Mouse (Mus musculus) heart, postnatal 10 days (tissue): ENCODE results near the gene Ciita. TPM values are rescaled to one million over a fixed set of nuclear protein-coding genes. Genes with fewer than 3 reads are reported as not detected.

ENCODE experiments used
- DNase-seq, 2 experiments: peaks; one replicate each; pipeline ENCODE4 v3.0.0; 2021
- intact Hi-C: fragments of 180-260 bp; cut with DNase I; formaldehyde crosslinking; loops from one replicate; pipeline ENCODE4 v1.15.1; 2025
- total RNA-seq, 2 experiments: library from RNA; stranded (reverse); gene quantifications; 2 replicates each; pipeline ENCODE4 v1.2.3; 2021

The Ciita gene
- total RNA-seq = under 1 TPM; 0.17 to 0.35 TPM

DNA sequence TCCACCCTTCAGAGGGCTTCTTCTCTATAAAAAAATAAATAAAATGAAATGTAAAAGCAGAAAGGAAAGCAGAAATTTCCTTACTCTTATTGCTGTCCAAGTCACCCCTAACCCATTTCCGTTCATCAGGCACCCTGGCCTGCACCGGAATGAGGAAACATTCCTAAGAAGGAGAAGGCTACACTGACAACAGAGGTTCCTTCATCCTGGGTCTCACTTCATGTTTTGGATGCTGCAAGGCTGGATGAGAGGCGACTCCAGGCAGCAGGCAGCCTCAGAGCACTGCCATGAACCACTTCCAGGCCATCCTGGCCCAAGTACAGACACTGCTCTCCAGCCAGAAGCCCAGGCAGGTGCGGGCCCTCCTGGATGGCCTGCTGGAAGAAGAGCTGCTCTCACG lies at the start of gene Ciita:
Ciita (plus strand) TSS at position 203 of the 400 bp plus-strand sequence.
- intact Hi-C loops = no loop called here

DNA sequence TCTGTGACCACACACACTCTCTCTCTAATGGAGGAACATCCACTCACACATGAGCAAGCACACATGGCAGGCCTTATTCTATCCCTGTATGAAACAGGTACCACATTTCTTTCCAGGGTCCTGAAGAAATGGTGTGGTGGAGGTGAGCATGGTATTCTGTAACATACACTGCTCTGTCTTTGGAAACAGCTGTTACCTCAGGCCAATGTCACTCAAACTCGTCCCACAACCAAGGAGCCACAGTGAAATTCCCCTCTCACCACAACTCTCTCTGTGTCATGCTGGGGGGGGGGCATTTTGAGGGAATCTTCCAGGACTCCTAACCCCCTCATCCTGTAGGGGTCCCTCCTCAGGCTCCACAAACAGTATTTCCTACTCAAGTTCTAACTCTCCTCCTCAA lies 47.9 kb upstream of the Ciita start:
- intact Hi-C loops = no loop called here
- no peak for DNase-seq

More for the DNA sequence above, at the start of gene Ciita:
- DNase-seq = no peak

DNA sequence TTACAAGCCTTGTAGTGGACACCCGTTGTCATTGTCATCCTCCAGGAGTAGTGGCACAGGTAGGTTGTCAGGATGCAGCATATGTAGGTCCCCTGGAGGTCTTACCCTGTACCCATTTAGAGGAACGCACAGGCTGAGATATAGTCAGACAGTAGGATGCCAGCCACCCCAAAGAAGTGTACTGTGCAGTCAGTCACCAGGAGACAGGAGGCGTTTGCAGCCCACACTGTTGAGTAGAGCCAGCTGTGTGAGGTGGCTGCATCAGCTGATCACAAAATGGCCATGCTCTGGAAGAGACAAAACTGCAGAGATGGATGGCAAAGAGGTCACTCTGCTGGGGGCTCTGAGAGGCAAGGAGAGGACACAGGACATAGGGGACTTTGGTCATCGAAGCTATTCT lies 47.5 kb upstream of the Ciita start:
- intact Hi-C loops = no loop called here
- DNase-seq = no peak

DNA sequence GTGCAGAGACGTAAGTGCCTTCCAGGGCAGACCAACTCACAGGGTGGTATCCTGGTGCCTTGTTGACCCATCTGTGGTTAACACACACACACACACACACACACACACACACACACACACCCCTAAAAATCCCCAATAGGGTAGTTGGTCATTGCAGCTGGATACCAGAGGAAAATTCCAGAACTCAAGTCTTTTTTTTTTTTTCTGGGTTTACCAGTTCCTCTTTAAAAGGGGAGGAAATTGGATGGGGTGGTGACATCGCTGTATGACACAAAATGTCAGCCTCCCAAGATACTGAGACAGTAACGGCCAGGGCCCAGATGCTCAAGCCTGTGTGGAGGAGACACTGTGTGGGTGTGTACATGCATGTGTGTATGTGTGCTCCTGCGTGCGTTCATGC lies 46.5 kb upstream of the Ciita start:
- no peak for DNase-seq
- intact Hi-C loops = no loop called here

DNA sequence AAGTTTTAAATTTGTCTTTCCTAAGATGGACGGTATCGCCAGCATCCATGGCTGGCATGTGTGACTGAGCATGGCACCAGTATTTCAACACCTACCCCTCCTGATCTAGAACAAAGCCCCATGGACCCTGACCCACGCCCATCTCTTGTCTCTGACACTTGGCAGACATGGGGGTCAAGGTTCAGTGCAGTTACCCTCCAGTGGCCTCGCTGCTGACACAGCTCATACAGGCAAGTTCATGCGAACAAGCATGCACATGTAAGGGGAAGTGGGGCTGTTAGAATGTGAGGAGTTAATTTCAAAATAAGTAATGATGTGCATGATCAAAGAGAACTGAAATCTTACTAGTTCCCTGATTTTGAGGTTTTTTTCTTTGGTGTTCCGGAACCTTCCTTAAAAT lies 43.7 kb upstream of the Ciita start:
- intact Hi-C loops = no loop called here
- DNase-seq = no peak

DNA sequence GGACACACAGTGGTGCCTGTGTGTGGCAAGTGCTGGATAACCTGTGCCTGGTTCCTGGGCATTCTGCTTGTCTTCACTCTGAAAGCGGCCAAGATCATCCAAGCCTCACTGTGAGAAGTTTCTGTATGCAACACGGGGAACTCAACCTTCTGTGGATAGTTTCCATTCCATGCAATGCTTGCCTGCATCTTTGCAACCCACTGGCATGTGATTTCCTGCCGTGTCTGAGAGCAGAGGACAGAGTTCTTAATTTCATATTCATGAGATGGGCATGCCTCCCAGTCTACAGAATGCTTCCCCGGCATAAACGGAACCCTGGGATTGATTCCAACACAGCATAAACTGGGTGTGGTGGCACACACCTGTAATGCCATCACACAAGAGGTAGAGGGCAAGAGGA lies 41.8 kb upstream of the Ciita start:
- intact Hi-C loops = no loop called here
- no peak for DNase-seq

DNA sequence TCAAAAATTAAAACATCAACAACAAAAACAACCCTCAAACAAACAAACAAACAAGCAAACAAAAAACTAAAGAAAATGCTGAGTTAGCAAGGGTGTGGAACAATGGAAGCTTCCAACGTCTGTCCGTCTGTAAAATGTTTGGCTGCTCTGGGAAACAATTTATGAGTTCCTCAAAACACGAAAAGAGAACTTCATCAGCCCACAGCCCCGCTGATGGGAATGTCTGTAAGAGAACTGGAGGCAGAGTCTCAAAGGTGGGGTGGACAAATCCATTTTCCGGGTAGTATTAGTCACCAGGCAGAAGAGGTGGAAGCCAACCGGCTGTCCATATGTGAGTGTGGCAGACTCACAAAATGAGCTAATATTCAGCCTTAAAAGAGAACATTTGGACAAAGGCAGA lies 38.5 kb upstream of the Ciita start:
- no peak for DNase-seq
- intact Hi-C loops = no loop called here

DNA sequence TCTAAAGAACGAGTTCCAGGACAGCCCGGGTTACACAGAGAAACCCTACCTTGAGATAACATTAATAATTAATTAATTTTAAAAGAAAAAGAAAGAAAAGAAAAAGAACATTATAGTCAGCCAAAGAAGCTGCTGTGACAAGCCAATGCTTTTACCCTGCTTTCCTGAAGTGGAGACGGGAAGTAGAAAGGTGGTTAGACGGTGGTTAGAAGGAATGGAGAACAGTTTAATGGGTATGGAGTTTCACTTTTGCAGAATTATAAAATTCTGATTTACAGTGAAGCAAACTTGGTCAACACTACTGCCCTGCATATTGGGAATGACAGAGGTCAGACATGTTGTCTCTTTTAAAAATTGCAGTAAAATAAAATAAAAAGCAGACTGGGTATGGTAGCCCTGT lies 38.1 kb upstream of the Ciita start:
- intact Hi-C loops = no loop called here

DNA sequence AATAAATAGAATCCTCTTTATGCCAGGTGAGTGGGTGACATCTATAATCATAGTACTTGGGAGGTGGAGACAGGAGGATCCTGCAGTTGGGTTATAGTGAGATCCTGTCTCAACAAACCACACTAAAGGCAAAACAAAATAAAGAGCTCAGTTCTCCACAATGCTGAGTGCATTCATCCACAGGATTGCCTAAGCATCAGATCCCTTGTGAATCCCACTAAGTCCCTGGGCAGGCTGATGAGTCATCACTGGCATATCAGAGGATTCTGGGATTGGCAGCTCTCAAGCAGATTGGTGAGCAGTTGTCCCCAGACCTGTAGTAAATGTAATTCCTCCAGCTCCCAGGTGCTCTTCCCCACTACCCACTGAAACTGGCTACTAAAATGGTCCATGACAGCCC lies 36.1 kb upstream of the Ciita start:
- DNase-seq = no peak
- intact Hi-C loops = no loop called here

More for the DNA sequence above, 38.1 kb upstream of the Ciita start:
- DNase-seq = no peak

DNA sequence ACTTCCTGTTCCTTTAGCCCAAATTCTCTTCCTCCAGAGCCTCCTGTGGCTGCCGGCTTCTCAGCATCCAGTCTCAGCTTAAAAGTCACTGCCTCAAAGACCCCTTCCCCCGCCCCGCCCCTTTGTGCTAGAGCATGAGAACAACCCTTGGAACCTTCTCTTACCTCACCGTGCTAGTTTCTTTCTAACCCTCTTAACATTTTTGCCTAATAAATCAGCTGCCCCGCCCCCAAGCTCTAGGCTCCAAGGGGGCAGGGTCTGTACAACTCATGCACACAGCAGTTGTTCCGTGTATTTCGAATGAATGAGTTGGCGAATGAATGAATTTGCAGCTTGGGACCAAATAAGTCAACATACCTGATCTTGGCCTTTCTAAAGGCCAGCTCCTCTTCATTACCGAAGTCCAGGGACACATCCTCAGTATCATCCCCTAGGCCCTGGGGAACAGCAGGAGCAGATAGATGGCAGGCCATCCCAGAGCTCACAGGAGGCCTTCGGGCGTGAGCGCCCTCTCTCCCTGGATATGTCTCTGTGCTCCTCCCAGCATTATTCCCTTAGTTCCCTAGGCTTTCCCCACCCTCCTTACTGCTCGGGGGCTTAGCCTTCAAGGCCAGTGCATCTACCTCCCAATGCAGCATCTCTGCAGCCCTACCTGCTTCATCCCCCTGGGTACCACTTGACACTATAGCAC lies 33.1 kb upstream of the Ciita start:
- intact Hi-C loops = no loop called here
- DNase-seq = no peak

DNA sequence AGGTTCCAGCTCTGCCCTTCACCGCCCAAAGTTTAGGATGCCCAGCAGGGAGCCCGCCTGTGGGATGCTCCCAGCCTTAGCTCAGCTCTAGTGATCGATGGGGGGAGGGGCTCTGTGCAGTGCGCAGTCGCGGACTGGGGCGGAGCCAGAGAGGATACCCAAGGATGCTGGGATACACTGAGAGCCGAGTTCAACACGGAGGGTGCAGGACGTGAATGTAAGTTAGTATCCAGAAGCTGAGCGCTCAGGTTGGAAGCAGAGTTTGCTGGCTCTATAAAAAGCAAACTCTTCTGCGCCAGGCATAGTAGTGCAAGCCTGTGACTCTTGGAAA lies 32.6 kb upstream of the Ciita start, which contains the start of gene Tvp23a:
Tvp23a (minus strand) TSS at position 99 of the 331 bp plus-strand sequence.
- intact Hi-C loops = no loop called here
- DNase-seq = peak; percentile 58 to 62

DNA sequence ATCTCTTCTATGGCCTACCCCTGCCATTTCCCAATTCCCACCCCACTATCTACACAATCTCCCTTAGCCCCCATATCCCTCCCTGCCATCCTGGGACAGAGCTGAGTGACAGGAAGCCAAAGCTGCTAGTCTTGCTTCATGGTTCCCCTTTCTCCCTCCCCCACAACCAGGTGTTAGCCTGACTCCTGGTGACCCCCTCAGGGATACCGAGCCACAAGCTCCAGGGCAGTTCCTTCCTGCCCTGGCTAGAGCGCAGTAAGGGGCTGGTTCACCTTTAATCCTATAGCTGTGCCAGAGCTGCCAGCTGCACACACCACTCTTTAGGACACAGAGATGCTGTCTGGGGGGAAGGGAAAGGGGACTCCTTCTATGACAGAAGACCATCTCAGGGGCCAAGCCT lies 32.1 kb upstream of the Ciita start:
- intact Hi-C loops = no loop called here
- DNase-seq = no peak

DNA sequence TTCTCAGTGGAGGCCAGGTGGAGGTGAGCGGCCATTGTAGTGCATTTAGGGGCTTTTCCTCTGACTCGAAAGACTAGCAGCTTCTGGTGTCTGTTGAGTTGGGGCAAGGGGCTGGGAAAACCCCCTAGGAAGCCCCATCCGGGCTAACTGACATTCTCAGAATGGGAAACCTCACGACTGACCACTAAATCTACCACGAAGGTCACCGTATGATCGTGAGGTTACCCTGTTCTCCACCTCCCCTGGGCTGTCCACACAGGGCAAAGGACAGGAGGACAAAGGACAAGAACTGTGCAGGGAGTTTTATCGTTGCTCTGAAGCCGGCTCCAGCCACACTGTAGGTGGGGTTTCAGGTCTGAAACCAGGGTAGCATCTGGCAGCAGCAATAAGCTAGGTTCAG lies 30.9 kb upstream of the Ciita start:
- no peak for DNase-seq
- intact Hi-C loops = no loop called here

DNA sequence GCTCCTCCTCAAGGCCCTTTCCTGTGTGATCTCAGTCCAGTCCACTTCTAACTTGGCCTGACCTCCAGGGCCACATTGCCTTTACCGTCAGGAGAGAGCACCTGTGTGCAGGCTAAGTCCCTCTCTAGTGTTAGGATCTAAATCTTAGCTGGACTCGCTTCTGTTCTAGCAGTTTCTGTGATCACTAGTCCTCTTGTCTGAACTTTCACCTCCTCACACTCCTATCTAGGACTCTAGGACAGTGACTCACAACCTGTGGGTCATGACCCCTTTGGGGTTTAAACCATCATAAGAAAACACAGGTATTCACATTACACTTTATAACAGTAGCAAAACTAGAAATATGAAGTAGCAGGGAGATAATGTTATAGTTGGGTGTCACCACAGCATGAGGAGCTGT lies 28.0 kb upstream of the Ciita start:
- DNase-seq = no peak
- intact Hi-C loops = no loop called here

DNA sequence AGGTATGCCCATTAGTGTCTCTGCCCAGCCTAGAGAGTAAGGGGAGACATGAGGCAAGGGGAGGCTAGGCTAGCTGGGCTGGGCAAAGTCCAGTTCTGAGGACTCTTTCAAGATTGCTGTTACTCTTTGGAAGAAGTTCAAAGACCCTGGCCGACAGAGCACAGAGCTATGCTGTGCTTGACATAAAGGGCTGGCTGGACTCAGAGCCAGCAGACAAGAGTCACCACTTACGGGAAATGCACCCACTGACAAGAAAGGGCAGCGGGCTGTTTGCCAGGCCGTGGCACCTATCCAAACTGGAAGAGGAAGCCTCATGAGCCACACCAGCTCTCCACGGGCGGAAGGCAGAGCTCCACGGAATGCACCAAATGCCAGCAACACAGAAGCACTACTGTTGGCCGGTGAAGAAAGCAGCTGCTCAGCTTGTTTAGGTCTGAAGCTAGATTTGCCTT lies 27.4 kb upstream of the Ciita start:
- intact Hi-C loops = no loop called here
- peak; percentile 77 to 80 for DNase-seq

DNA sequence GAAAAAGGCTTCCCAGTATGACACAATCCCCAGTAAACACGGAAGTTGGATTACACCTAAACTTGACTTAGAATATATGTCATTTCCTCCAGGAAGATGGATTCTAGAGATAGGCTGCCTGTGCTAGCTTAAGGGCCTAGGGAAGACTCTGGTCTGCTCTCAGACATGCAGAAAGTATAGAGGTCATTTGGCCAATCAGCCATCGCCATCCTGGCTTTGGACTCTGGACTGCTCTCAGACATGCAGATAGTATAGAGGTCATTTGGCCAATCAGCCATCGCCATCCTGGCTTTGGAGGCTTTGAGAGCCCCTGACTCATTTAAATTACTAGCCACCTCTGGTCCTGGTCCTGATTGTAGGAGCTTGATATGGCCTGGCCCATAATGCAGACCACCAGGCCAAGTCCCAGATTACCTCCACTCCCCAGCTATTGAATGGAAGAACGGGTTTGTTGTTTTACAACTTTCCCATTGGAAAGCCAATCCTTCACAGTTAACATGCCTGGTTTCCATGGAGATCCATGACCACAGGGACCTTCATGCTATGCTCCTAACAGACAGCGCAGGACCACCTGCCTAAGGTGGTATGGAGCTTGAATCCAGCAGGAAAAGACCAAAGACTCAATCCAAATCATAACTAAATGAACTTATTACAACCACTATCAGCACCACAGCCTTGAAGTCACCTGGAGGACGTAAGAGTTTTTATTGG lies 25.8 kb upstream of the Ciita start:
- intact Hi-C loops = no loop called here
- DNase-seq = no peak

DNA sequence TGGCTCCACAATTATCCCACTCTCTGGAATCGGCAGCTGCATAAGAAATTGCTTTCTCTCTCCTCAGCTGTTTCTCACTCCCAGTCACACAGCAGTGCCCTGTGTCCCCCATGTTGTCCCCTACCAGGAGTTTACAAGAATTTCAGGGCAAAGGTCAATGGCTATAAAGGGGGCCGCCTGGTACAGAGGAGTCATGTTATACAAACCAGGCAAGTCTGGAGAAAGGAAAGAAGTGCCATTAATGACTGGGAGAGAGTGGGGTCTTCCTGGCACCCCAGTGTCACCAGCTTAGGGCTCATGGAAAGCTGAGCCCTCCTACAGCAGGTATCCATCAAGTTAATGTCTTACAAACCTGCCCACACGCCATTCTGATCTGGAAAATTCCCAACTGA lies 25.3 kb upstream of the Ciita start:
- intact Hi-C loops = no loop called here
- no peak for DNase-seq

DNA sequence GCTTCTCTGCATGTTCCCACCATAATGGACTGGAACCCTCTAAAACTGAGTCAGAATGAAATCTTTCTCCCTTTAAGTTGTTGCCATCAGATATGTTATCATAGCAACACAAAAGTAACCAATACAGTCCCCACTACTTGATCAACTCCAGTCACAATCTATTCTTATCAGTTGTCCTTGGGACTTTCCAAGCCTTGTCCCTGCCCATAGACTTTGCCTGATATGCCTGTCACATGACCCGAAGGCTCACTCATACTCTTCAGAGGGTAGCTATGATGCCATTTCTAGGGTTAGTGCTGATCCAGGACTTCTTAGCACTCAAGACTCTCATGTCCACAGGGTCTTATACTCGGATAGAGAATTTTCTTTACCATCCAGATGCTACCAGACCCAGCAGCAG lies 19.7 kb upstream of the Ciita start:
- intact Hi-C loops = no loop called here
- DNase-seq = no peak

DNA sequence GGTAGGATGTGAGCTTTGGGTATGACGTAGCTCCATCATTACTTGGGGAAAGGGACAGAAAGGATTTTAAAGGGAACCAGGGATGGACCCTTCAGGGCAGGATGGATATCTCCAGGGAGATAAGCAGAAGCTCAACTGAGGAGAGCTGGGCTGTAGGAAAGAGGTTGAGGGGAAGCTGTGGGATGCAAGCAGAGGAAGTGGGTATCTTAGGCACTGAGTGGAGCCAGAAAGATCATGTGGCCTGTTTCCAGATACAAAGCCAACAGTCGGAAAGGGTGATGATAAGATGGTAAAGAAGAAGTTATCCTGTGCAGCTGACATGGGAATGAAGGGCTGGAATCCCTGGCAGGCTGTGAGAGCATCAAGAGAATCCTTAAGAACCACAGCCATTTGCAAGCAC lies 18.7 kb upstream of the Ciita start:
- intact Hi-C loops = no loop called here
- DNase-seq = no peak

DNA sequence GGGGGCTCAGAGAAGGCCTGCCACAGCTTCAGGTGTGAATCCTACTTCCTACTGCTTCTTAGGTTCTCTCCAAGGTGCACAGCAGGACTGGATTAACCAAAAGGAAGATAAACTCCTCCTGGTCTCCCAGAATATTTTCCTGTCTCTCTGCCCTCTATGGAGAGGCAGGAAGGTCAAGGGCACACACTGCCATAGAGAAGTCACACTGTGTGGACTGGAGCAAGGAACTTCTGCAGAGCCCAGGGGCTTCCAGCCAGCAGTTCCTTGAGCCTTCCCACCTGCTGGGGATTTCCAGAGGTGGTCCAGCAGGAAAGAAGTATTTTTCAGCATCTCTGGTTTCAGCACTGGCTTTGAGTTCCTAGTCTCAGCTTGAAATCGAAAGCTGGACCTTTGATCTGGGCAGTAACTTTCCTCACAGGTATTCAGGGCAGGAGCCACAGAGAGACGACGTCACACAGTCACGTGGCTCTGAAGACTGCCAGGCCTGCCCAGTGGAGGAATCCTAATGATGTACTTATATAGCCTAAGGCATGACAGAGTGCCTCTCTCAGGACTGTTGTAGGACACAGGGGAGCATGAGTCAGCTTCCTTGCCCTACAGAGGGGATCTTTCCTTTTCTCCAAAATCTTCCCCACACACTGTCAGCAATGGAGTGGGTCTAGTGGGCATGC lies 14.7 kb upstream of the Ciita start:
- intact Hi-C loops = no loop called here
- no peak for DNase-seq

DNA sequence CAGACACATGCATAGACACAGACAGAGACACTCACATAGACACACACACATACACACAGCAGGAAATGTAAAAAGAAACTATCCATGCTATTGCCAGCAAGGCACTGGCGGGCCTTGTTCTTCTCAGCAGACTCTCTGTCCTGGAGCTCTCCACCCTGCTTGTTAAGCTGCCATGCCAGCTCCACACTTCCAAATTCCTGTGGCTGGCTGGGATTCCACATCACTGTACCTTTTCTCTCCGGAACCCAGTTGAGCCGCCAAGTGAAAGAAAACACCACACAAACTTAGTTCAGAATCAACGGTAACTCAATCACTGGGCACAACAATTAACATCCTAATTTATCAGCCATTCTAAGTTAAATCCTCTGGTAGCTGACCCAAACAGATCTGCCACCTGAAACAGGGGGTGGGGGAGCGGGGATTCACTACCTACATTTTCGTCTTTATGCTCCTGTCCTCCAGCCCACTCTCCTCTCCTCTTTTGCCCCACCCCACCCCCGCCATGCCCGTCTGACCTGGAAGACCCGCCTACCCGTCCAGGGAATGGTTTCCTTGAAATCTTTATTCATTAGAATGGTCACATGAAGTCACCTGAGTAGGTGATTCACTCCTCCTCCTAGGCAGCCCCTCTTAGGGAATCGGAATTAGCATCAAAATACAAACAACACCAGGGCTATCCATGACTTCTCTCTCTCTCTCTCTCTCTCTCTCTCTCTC lies 12.3 kb upstream of the Ciita start:
- DNase-seq = no peak
- intact Hi-C loops = no loop called here
